Mouse (Mus musculus): Measurements from ENCODE around the gene Cntn4.
"Not testable (repeated sequence)": the region's sequence is repeated elsewhere in the genome, so short reads cannot be mapped to it uniquely, and the experiment has no call there.

Cntn4 gene

DNA sequence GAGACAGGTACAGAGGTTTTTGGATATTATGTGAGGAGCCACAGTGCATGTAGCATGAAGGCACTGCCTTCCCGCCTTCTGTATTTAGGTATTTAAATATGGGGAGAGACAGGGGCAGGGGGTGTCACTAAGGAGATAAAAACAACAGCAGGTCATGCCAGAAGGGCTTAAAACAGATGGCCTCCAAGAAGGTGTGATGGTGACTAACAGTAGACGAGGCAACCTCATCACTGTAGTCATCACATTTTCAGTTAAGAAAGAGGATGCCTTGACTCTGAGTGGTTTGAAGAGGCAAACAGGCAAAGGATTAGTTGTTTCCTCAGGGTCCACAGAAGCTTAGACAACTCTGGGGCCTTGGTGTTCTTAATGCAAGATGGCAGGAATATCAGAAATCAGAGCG is 655.0 kb downstream of the Cntn4 start:
- DNase-seq (ENCODE audit: low spot score): no peak

DNA sequence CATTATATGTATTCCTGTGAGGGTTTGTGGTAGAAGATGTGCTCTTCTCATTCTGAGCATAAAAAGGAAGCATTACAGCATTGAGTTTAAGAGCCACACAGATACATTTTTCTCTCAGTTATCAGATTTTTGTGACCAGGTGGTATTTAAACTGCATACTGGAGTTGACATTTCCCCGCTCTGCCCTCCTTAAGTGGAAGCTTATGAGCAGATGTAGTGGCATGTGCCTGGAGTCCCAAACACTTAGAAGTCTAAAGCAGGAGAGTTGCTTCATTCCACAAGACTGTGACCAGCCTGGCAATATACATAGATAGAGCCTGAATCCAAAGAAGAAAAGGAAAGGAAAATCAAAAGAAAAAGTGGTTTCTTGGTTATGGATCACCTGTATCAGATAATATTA is 655.5 kb downstream of the Cntn4 start:
- DNase-seq (ENCODE audit: low spot score): no peak

DNA sequence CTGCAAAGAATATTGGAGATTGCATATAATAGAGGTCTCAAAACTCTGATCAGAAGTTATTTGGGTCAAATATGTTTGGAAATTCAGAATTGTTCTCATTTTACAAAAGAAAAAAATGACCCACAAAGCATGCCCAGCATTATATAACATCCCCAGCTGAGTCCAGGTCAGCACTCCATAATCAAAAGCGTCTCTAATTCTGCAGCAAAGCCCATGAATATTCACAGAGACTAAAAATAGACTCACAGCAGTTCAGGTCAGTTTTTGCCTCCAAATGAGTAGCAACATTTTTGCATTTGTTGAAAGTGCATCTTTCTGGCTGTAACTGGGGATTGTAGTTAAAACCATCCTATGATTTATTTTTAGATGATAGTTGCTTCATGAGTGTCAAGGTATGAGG is 657.6 kb downstream of the Cntn4 start:
- DNase-seq (ENCODE audit: low spot score): no peak

DNA sequence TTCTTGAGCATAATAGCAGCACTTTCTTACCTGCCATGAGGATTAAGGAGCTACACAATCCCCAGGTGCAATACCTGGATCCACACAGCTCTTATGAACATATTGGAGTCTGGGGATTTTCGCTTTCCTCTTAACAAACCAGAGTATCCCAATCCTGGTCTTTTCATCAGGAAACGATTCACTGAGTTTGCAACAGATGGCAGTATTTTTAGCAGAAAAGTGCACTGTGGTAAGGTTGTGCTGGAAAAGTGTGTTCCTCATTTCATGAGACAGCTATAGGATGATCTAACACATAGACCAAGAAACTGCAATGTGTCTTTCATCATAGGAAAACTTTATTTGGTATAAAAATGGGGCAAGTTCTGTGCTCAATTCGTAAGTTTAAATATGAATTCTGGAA is 659.3 kb downstream of the Cntn4 start:
- DNase-seq (ENCODE audit: low spot score): no peak

- no peak for DNase-seq (ENCODE audit: low spot score)
These were observed 660.4 kb downstream of the Cntn4 start for GRCm38 (mm10) chr6:106337829-106338228.

- no peak for DNase-seq (ENCODE audit: low spot score)
These were observed 663.7 kb downstream of the Cntn4 start for GRCm38 (mm10) chr6:106341114-106341513.

GRCm38 (mm10) chr6:106350072-106350471 is 672.6 kb downstream of the Cntn4 start:
- no peak for DNase-seq (ENCODE audit: low spot score)

- DNase-seq (ENCODE audit: low spot score): no peak
These were observed 673.9 kb downstream of the Cntn4 start for GRCm38 (mm10) chr6:106351389-106351788.

- not testable (repeated sequence) for DNase-seq (ENCODE audit: low spot score)
These were observed 681.3 kb downstream of the Cntn4 start for GRCm38 (mm10) chr6:106358801-106359200.

DNA sequence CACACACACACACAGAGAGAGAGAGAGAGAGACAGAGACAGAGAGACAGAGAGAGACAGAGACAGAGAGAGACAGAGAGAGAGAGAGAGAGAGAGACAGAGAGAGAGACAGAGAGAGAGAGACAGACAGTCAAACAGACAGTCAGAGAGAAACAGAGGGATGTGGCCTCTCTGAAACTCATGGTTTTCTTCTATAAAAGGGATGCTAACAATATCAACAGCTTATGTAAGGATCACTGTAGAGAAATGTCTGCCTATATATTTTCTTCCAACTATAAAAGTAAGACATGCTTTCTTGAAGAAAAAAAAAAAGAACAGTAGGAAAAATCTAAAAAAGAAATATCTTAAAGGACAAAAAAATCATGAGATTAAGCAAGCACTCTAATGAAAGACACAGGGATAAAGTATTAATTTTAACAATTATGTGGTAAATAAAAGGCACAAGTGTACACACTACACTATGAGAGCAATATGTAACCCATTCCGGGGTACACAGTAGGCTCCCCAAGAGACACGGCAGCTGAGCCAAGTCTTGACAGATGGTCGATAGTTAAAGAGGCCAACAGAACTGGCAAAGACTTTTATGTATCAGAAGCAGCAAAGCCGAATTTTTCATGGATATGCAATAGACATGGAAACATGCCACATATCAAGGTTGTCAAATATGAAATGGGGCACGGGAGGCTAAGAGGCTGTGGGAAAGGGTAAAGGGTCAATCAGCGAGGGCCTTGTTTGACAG is 704.0 kb downstream of the Cntn4 start:
- no peak for DNase-seq (ENCODE audit: low spot score)

GRCm38 (mm10) chr6:106387833-106388406 is 710.5 kb downstream of the Cntn4 start:
- DNase-seq (ENCODE audit: low spot score): no peak

GRCm38 (mm10) chr6:106408014-106408413 is 730.6 kb downstream of the Cntn4 start:
- DNase-seq (ENCODE audit: low spot score): no peak

GRCm38 (mm10) chr6:106408634-106409033 is 731.2 kb downstream of the Cntn4 start:
- DNase-seq (ENCODE audit: low spot score): no peak

DNA sequence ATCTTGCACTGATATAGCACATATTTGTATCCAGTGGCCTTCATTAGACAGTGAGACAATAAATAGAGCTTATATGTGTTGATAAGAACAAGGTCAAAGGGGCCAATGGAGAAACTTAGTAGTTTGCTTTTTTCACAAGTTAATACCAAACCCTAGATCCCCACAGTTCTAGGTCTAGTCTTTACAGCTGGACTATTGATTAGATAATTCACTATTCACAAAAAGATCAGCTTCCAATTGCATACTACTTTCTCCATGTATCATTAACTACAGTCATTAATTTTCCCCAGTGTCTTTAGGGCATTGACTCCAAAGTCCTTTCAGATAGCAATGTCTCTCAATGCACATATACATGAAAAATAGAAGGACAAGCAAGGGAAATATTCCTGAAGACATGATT is 745.5 kb downstream of the Cntn4 start:
- no peak for DNase-seq (ENCODE audit: low spot score)

DNA sequence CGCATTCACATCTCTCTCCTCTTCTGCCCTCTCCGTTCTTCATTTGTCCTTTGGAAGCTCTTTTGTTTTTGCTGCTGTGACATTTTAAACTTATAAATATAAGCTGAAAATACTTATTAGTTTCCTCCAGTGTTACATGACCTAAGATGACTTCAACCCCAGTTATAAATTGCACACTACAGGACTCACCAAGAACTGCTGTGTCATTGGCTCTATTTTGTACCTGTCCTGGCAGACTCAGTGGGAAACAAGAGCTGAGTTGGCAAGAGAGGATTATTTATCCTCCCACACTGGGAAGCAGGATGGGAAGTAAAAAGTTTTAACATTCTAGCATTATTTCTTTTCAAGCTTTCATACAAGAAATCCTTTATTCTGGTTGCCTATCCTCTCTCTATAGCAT is 746.0 kb downstream of the Cntn4 start:
- no peak for DNase-seq (ENCODE audit: low spot score)

DNA sequence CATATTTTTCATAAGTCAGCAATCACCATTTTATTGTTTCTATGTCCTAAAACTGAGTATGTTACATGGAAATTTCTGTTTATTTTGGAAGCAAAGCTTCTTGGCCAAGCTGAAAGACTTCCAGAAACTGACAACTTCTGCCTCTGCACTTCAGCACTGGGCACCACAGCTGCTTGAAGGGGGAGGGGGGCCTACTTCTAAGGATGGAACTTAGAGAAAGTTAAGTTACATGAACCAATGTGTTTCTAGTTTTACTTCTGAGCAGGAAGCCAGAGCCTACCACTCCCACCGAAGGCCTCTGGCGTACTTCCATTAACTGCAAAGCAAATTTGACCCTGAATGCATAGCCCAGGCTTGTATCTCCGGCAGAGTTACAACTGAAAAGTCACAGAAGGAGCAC is 749.2 kb downstream of the Cntn4 start:
- no peak for DNase-seq (ENCODE audit: low spot score)

DNA sequence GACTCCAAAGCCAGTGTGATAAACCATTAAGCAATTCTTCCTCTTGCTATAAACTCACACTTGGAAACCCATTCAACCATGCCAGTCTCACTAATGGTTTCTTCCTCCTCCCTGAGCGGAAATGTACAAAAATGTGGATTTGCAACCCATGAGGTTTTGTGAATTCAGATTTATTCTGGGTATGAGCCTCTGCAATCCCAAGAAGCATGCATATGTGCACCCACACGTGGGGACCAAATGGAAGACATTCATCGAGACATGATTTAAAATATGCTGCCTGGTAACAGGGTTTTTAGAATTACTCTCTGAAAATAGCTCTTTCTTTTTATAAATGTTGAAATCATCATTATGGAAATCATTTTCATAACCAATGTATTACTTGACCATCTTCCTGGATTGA is 754.0 kb downstream of the Cntn4 start:
- DNase-seq (ENCODE audit: low spot score): no peak

- DNase-seq (ENCODE audit: low spot score): no peak
These were observed 763.3 kb downstream of the Cntn4 start for GRCm38 (mm10) chr6:106440786-106441185.

DNA sequence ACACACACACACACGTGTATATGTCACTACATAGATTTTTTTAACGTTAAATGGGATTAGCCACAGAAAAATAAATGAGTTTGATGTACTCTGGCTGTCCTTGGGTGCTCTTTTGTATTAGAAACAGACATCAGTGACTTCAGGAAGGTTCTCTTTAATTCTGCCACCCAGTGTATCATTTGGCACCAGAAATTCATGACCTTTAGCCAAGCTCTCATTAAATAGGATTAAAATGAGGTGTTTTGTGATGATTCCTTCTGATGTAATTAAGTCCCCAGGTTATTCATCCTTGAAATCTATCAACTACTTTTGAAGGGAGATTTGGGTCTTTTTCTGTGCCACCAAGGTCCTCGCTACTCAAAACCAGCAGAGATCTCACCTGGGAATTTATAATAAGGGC is 763.8 kb downstream of the Cntn4 start:
- no peak for DNase-seq (ENCODE audit: low spot score)

DNA sequence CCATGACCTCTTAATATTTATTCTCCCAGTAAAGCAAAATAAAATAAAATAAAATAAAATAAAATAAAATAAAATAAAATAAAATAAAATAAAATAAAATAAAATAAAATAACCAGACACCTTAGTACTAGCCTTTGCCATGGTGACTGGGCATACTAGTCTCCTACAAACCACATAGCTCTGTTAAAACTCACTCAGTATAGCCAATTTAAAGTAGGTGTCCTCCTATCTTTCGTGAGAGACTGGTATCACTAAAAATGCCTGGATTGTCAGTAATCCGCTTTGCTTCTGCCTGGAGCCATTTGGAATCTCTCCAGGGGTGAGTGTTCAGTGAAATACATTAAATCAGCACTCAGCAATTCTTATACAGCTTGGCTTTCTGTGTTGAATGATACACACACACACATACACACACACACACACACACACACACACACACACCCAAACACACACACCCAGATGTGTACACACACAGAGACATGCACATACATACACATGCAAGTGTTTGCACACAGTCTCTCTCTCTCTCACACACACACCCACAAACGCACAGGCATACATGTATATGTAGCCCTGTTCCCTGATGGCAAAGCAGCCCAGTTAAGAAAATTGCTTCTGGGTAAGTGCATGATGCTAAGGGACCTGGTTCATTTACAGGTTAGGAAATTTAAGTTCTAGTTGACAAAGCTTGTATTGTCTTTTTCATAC is 776.8 kb downstream of the Cntn4 start:
- no peak for DNase-seq (ENCODE audit: low spot score)

- DNase-seq (ENCODE audit: low spot score): no peak
These were observed 778.2 kb downstream of the Cntn4 start for GRCm38 (mm10) chr6:106455616-106456015.

- DNase-seq (ENCODE audit: low spot score): no peak
These were observed 780.7 kb downstream of the Cntn4 start for GRCm38 (mm10) chr6:106458166-106458565.

- no peak for DNase-seq (ENCODE audit: low spot score)
These were observed 784.9 kb downstream of the Cntn4 start for GRCm38 (mm10) chr6:106462403-106462802.

Measured in testis, postnatal 10 days (tissue).